Mouse (Mus musculus): ENCODE measurements around the gene Mob1b.
A peak's percentile ranks its signal among the peaks of the same experiment; 100 is the strongest.

Mob1b gene

DNA sequence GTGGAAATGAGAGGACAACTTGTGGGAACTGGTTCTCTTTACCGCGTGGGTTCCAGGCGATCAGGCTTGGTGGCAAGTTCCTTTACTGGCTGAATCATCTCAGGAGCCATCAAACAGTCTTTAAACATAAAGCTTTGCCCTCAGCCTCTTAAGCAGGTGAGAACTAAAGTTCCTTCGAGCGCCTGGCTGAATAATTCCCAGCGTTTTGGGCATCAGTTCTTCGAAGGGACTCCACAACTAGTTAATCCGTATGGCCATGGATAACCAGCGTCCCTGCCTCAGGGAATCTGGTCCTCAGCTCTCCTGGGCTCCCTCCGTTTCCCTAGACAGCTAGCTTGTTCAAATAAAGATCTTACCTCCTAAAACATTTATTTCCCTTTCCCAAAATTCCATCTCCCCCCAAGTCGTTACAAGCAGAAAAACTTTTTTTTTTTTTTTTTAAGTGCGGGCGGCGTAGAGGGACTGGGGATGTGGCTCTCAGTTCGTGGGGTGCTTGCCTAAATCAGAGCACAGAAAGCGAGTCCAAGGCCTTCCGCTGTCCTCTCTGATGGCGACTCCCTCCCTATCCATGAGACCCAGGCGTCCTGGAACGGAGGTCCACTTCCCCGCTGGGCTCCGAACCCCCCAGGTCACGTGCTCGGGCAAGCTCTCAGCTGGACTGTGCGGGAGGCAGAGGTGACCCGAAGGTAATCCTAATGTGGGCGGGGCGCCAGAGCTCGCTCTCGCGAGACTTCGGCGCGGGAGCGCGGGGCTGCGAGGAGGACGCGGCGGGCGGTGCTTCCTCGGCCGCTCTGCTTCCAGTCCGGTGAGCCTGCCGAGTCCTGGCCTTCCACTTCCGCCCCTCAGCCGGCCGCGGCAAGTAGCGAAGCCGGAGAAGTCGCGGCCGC, at the start of gene Mob1b:
Gene Mob1b (plus strand): TSS at position 740 of the 887 bp plus-strand sequence.
- peak; percentile 99 for DNase-seq

DNA sequence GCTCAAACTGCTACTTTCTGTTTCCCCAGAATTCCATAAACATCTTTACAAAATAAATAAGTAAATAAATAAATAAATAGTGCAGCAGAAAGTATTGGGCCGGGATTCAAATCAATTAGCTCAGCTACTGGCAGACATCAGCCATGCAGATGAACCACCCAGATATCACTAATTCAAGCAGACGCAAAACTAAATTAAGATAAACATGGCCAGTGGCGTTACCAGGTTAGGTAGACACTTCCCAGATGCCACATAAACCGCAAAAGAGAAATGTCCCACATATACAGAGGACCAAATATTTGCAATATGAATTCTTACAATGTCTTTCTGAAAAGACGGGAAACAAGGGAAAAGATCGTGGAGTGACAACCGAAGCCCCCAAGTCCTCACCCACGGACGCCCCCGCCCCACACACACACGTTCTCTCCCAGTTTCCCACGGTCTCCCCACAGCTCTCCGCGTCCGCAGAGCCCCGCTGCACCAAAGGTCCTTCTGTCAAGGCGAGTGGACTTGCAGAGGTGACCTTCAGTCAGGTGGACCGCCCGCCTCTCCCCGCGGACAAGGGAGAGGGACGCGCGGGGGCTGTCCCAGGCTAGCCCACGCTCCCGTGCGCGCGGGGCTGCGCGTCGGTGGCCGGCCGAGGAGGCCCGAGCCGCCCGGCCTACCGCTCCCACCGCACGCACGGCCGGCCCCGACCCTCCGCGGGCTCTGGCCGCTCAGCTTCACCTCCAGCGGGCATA, 45.8 kb upstream of the Mob1b start:
- DNase-seq = peak; percentile 63 to 74

GRCm38 (mm10) chr5:88675443-88676387, 44.9 kb upstream of the Mob1b start, which contains the start of gene Grsf1:
Grsf1 (minus strand) TSS chr5:88676171.
- DNase-seq = peak; percentile 96 to 98

DNA sequence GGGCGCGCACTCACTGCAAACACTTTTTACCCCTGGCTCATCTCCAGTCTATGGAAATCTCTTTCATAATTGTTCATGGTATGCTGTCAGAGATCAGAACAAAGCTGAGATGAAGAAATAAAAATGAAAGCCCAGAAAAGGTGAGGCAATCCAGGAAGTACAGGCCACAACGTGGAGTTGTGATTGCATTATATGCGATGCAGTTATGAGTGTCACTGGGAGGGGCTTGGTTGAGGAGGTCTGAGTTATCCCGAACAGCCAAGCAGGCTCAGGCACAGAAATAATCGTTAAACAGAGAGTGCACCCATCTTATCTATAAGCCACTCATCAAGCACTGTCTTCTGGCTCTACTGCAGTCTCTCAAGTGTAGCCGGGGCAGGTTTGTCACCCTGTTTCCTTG, 41.7 kb upstream of the Mob1b start:
- no peak for DNase-seq

DNA sequence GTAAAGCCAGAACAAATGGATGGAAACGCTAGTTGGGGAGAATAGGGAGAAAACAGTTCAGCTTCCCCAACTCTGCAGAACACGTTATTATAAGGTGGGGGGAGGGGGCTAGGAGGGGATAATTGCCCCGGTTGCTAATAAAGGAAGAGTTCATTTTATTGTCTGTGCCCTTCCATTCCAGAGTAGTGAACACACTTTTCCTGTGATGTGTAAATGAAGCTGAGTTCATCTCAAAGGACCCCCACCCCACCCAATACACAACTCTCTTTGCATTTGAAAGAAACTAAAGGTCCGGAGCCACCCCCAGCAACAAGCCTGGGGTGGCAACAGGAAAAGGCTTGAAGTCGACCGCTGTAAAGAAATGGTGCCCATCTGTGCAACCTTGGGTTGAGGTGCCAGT, 41.3 kb upstream of the Mob1b start:
- no peak for DNase-seq

GRCm38 (mm10) chr5:88680567-88680966, 40.1 kb upstream of the Mob1b start:
- DNase-seq = no peak

DNA sequence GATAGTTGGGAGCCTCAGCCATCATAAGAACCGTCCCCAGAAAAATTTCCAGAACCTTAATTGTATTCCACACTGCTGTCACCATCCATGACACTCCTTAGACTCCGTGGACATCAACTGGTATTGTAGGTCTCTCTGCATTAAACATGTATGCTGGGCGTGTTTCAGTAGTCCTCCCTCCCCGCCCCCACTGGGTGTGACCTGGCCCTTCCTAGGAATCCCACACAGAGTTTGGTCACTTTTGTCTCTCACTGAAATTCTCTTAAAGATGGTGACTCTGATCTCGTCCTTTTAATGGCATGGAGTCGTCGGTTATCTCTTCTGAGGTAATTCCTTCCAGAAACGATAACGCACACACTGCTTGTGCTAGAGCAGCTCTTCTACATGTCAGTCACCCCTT, 36.9 kb upstream of the Mob1b start:
- no peak for DNase-seq

GRCm38 (mm10) chr5:88684226-88684625, 36.4 kb upstream of the Mob1b start:
- no peak for DNase-seq

GRCm38 (mm10) chr5:88685306-88685705, 35.3 kb upstream of the Mob1b start:
- DNase-seq = no peak

GRCm38 (mm10) chr5:88685745-88686299, 34.8 kb upstream of the Mob1b start:
- no peak for DNase-seq

GRCm38 (mm10) chr5:88687996-88688406, 32.7 kb upstream of the Mob1b start:
- DNase-seq = no peak

GRCm38 (mm10) chr5:88688583-88689187, 32.0 kb upstream of the Mob1b start:
- no peak for DNase-seq

GRCm38 (mm10) chr5:88689279-88689938, 31.2 kb upstream of the Mob1b start:
- peak; percentile 17 to 30 for DNase-seq

DNA sequence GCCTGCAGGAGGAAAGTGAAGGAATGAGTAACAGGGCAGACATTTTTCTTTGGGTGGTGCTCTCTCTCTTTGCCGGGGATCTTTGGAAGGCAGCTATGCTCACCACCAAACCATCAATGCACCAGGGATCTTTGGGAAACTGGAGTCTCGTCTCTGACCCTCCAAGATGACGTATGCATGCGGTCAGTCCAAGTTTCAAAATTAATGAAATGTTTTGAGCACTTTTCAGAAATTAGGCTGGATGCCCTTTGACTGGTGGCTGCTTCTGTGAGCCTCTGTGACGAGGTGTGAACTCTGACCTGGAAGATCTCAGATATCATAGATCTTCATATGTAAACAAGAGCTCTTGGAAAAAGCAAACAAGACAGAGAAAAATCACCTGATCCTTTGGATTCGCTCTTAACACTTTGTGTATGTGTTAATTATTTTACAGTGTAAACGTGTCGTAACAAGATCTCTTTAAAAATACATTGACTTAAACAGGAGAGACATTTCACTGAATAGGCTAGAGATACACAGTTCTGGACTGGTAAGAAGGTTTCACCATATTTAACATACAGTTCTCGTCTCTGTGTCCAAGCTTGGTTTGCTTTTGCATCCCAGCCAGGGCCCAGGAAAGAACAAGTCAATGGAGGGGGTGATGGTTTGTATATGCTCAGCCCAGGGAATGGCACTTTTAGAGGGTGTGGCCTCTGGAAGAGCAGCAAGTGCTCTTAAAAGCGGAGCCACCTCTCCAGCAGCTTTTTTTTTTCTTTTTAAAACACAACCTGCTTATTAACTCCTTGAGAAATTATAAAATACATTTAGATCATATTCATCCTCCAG, 29.8 kb upstream of the Mob1b start:
- no peak for DNase-seq

GRCm38 (mm10) chr5:88691506-88692095, 29.1 kb upstream of the Mob1b start:
- peak; percentile 36 to 54 for DNase-seq

GRCm38 (mm10) chr5:88692586-88692985, 28.1 kb upstream of the Mob1b start:
- no peak for DNase-seq

DNA sequence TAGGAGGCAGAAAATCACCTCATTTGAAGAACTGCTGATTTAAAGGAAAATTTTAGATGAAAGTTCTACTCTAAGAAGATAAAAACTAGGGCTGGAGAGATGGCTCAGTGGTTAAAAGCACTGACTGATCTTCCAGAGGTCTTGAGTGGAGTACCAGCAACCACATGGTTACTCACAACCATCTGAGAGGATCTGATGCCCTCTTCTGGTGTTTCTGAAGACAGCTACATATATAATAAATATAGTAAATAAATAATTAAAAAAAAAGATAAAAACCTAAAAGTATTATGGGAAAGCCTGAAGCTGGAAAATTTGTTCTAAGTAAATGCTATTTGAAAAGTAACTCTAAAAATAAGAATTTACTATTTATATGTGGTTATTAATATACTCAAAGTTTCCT, 27.6 kb upstream of the Mob1b start:
- no peak for DNase-seq

GRCm38 (mm10) chr5:88697291-88697690, 23.4 kb upstream of the Mob1b start:
- no peak for DNase-seq

GRCm38 (mm10) chr5:88699251-88699913, 21.3 kb upstream of the Mob1b start:
- no peak for DNase-seq

Measured in kidney, postnatal 36 days (tissue).